Mouse (Mus musculus) forelimb bud, embryonic 11.5 days (tissue): ENCODE measurements around the gene Slc1a2.

Experiments
- DNase-seq: peaks from one replicate; pipeline ENCODE4 v3.0.0-alpha.2; 2012; ENCODE audit warnings: low read depth, low spot score

Slc1a2 gene

GRCm38 (mm10) chr2:102815289-102815809 is 156.9 kb downstream of the Slc1a2 start:
- no peak for DNase-seq

DNA sequence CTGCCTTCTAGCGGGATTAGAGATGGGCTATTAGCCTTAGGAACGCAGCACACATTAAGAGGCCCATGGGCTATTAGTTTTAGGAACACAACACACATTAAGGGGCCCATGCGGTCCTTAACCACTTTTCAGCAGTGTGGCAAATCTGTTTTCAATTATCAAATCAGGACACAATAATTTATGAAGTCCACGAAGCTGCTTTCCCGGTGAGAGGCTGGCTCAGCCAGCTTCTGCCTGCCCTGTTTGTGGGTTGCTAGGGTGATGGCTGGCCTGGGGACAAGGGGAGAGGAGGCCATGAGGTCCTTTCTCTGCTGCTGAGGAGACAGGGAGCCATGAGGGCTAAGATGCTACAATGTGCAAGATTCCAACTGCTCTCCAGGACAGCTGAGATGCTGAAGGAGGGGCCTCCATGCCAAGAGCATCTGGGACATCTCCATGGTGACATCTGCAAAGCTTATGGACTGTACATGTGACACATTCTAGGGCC is 161.8 kb downstream of the Slc1a2 start:
- DNase-seq, result peak; percentile 83

- DNase-seq, result no peak
Observed at GRCm38 (mm10) chr2:102820790-102821189, 162.3 kb downstream of the Slc1a2 start.

- no peak for DNase-seq
Observed at GRCm38 (mm10) chr2:102822036-102822435, 163.6 kb downstream of the Slc1a2 start.

GRCm38 (mm10) chr2:102825961-102826633 is 167.6 kb downstream of the Slc1a2 start:
- no peak for DNase-seq

DNA sequence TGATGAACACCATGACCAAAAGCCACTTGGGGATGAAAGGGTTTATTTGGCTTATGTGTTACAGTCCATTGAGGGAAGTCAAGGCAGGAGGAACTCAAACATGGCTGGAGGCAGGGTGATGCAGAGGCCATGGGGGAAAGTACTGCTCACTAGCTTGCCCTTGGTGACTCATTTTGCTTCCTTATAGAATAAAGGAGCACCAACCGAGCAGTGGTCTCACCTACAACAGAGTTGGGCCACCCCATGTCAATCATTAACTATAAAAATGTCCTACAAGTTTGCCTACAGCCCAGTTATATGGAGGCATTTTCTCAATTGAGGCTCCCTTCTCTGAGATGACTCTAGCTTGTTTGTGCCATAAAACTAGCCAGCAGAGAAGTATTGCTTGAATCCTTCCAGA is 169.4 kb downstream of the Slc1a2 start:
- no peak for DNase-seq

DNA sequence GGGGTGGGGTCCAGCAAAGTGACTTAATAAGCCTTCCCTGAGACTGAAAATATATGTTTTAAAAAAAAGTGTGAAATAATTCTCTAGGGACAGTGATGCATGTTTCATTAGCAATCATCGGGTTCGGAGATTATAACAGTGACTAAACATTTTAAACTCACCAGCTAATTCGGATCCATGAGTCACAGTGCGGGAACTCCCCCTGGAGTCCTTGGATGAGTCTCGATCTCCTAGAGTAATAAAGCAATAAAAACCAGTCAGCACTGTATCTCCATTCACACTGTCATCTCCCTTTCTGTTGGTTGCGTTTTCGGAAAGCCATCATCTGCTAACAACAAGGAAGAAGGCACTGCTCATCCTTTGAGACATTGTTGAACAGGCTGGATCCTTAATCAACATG is 169.9 kb downstream of the Slc1a2 start:
- no peak for DNase-seq

GRCm38 (mm10) chr2:102829201-102829600 is 170.7 kb downstream of the Slc1a2 start:
- DNase-seq, result no peak

GRCm38 (mm10) chr2:102831547-102831946 is 173.1 kb downstream of the Slc1a2 start:
- DNase-seq, result no peak

DNA sequence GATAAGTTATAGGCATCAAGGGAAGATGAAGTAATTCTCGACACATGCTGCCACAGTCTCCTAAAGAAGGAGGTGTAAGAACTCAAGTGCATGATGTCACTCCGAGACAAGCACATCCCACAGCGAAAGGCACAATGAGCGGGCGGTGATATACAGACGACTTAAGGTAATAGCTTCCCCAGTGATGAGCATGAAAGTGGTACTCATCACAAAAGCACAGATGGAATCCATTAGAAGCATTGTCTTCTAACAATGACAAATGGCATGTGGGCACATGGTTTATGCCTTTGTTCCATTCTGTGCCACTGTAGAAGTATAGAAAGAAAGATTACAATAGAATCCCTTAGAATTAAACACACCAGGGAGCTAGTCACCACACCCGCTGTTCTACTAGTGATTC is 179.7 kb downstream of the Slc1a2 start:
- no peak for DNase-seq
